Mouse (Mus musculus) spleen, adult 18-20 months (tissue): ENCODE results near the gene Lrrc41.

Source experiments
- DNase-seq, 2 experiments: peaks; one replicate each; pipeline ENCODE4 v3.0.0; 2022; ENCODE audit warnings: mixed read lengths in 2 of 2

Gene Lrrc41

GRCm38 (mm10) chr4:116074861-116075620, at the start of gene Lrrc41, which contains the start of gene Uqcrh:
Gene Lrrc41, plus strand, starts transcription at chr4:116075269.
Gene Uqcrh, minus strand, starts transcription at chr4:116075071.
- peak; percentile 87 to 94 for DNase-seq

- DNase-seq: no peak
Observed at GRCm38 (mm10) chr4:116032906-116033305, 42.2 kb upstream of the Lrrc41 start.

GRCm38 (mm10) chr4:116033374-116033773, 41.7 kb upstream of the Lrrc41 start:
- no peak for DNase-seq

GRCm38 (mm10) chr4:116040466-116040865, 34.6 kb upstream of the Lrrc41 start:
- DNase-seq: no peak

- no peak for DNase-seq
Observed at GRCm38 (mm10) chr4:116042186-116042585, 32.9 kb upstream of the Lrrc41 start.

GRCm38 (mm10) chr4:116046604-116047003, 28.5 kb upstream of the Lrrc41 start:
- DNase-seq: no peak

- no peak for DNase-seq
Observed at GRCm38 (mm10) chr4:116047681-116048080, 27.4 kb upstream of the Lrrc41 start.

GRCm38 (mm10) chr4:116048130-116048920, 26.7 kb upstream of the Lrrc41 start:
- no peak for DNase-seq

GRCm38 (mm10) chr4:116049211-116049610, 25.9 kb upstream of the Lrrc41 start:
- DNase-seq: no peak

GRCm38 (mm10) chr4:116052526-116053293, 22.4 kb upstream of the Lrrc41 start:
- DNase-seq: peak; percentile 24 to 59

- peak; percentile 82 to 88 for DNase-seq
Observed at GRCm38 (mm10) chr4:116053399-116053961, 21.6 kb upstream of the Lrrc41 start, which contains the start of gene Nsun4. Gene Nsun4, minus strand, starts transcription at chr4:116053876.

- DNase-seq: no peak
Observed at GRCm38 (mm10) chr4:116057559-116057958, 17.5 kb upstream of the Lrrc41 start.

GRCm38 (mm10) chr4:116059012-116059726, 15.9 kb upstream of the Lrrc41 start:
- no peak for DNase-seq

- DNase-seq: no peak
Observed at GRCm38 (mm10) chr4:116063855-116064254, 11.2 kb upstream of the Lrrc41 start.

- no peak for DNase-seq
Observed at GRCm38 (mm10) chr4:116070116-116070515, 5.0 kb upstream of the Lrrc41 start.

GRCm38 (mm10) chr4:116073146-116073545, 1.9 kb upstream of the Lrrc41 start:
- no peak for DNase-seq

- no peak for DNase-seq
Observed at GRCm38 (mm10) chr4:116074145-116074675, 859 bp upstream of the Lrrc41 start.

- peak; percentile 63 to 74 for DNase-seq
Observed at GRCm38 (mm10) chr4:116075631-116076368, 731 bp downstream of the Lrrc41 start.

- DNase-seq: peak in 1 of 2 experiments; percentile 44
Observed at GRCm38 (mm10) chr4:116076369-116077231, 1.5 kb downstream of the Lrrc41 start.
